Mouse (Mus musculus) embryo, embryonic 10.5 days (tissue): ENCODE results near the gene Ntm.
A peak's percentile ranks its signal among the peaks of the same experiment; 100 is the strongest.

Experiments
- DNase-seq: peaks from one replicate; pipeline ENCODE4 v3.0.0-alpha.2; 2015; ENCODE audit warnings: low spot score

Ntm gene

DNA sequence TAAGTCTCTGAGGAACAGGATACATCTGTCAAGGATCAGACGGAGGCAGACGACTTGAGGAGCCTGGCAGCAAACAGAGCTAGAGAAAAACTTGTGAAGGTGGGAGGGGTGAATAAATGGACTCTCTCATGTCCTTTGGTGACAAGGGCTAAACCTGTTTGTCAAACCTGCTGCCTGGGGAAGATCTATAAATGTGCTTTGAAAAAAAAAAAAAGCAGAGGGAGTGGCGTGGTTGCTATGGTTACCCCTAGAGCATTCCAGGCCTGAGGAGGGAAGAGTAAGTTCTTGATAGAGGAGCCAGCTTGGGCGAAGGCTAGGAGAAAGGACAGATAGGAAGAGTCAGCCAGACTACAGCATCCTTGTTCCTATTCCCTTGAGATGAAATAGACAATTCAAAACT lies 926.9 kb downstream of the Ntm start:
- DNase-seq: peak; percentile 30

DNA sequence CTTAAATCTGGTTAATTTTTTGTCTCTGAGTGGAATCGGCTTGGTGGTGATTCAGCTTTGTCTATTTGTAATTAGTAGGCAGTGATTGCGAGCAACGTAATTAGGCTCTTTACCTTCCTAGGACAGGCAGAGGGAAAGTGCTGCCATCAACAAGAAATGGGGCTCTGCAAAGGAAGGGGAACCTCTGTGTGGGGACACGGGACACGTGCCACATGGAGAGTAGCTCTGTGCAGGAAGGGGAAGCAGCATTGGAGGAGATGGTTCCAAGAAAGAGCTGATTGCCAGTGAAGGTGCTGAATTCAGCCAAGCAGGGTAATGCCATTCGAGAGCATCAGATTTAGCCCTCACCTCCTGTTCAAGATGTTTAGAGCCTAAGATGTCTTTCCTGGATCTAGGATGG lies 936.5 kb downstream of the Ntm start:
- DNase-seq: no peak

GRCm38 (mm10) chr9:29025603-29026002 lies 937.3 kb downstream of the Ntm start:
- no peak for DNase-seq

DNA sequence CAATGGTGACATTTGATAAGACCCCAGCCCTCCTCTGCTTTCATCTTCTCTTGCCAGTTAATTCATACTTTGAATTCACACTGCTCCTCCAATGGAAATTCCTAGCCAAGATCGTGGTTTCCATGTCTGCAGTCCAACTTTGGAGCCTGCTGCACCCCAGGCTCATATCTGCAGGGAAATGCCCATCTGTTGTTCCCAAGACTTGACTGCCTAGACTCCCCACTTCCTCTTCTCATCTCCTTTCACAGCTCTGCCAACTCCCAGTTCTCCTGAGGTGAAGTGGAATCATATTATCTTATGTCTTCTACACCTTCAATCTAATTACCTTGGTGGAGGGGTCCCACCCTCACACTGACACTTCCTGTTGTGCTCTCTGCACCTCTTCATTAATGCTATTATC lies 937.8 kb downstream of the Ntm start:
- no peak for DNase-seq

- no peak for DNase-seq
Observed at GRCm38 (mm10) chr9:29016879-29017278, 946.1 kb downstream of the Ntm start.

GRCm38 (mm10) chr9:29013881-29014280 lies 949.1 kb downstream of the Ntm start:
- DNase-seq: no peak

DNA sequence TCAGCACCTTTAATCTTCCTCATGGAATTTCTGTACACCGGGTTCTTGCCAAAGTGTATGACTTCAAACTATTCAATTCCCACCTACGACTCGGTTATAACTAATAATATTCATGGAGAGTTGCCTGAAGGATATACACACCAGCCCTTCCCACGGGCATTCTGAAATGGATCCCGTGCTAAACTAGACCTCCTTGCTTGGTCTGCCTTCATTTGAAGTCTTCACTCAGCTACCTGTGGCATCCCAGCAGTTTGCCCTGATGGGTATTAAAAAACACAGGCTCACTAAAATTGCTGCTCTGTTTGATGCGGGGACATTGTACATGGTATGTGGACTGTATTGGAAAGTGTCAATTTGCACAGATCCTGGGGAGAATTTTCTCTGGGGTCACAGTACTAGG lies 950.4 kb downstream of the Ntm start:
- DNase-seq: no peak

GRCm38 (mm10) chr9:29011476-29011875 lies 951.5 kb downstream of the Ntm start:
- DNase-seq: peak; percentile 11

DNA sequence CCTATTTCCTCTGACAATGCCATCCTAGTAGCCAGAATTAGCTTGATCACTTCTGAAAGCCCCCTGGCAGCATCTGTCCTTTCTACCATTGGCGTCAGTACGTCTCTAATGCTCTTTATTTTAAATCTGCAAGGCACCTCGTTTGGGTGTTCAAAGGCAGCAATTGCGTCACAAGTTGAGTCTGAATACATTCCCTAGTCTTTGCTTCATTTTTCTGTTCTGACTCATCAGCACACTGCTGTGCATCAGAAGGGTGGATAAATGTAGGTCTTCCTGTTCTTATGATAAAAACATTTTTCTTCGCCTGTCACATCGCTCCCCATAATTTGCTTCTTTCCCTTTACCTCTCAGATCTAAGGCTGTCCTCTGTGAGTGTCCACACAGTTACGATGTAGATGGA lies 958.4 kb downstream of the Ntm start:
- no peak for DNase-seq

DNA sequence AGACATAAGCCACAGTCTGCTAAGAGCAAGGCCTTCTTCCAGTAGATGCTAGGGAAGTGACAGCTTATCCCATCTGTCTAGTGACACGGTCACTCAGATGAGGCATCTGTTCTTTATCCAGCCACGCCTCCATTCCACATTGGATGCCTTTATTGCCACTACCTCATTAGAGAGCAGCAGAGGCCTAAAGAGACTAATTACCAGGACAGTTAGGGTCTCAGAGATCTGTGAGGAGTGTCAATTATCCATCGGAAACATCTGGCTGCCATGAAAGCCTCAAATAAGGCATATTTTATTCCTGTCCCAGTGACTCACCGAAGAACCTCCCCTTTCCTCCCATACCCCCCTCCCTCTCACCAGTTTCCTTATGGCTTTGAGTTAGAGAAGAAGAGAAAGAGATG lies 963.0 kb downstream of the Ntm start:
- DNase-seq: peak; percentile 52

- no peak for DNase-seq
Observed at GRCm38 (mm10) chr9:28977275-28977674, 985.7 kb downstream of the Ntm start.

DNA sequence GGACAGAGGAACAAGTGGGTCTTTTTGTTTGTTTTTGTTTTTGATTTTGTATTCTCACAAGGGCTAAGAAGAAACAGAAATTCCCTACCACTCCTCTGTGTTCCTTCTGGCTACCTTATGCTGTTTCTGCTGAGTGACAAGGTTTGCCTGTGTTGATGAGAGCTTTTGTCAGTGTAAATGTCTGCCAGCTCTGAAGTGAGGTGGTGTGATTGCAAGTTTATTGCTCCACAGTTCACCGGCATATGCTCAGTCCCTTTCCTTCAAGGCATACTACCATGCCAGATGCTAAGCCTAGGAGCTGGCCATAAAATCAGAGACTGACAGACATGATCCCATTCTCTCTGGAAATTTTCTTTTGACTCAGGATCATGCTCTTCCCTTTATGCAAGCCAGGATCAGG lies 993.5 kb downstream of the Ntm start:
- no peak for DNase-seq
